Mouse (Mus musculus): ENCODE results near the gene Asb2.

GRCm38 (mm10) chr12:103356415-103356748 lies 581 bp upstream of the Asb2 start:
- TF ChIP-seq CTCF (IDR thresholded peaks at IDR 0.05; ENCODE audit: borderline replicate concordance, control insufficient read depth, extremely low read depth, insufficient read depth, low read length, poor library complexity) (no peak), POLR2A (IDR thresholded peaks at IDR 0.05; ENCODE audit: control insufficient read depth, extremely low read depth, insufficient read depth, low read length, poor library complexity) (no peak)
